Mouse (Mus musculus) stomach, postnatal 0 days (tissue): ENCODE results near the gene Sipa1l1. TPM values are rescaled to one million over a fixed set of nuclear protein-coding genes. Genes with fewer than 3 reads are reported as not detected.

Experiments used
- ATAC-seq: fragments of 200-750 bp; cut with Nextera tagmentation; 2 replicates; pipeline ENCODE4 v1.8.0; 2017; ENCODE audit not compliant: low FRiP score, low TSS enrichment
- DNase-seq: peaks from one replicate; pipeline ENCODE4 v3.0.0-alpha.2; 2016; ENCODE audit warnings: low spot score
- H3K27ac ChIP-seq: fragments of 300-500 bp; sonication (generic); replicated peaks from 2 replicates; pipeline ENCODE4 v1.5.1; 2014; ENCODE audit warnings: mild to moderate bottlenecking, control low read depth
- H3K27me3 ChIP-seq: fragments of 300-500 bp; sonication (generic); 2 replicates; pipeline ENCODE4 v1.6.1; 2014; ENCODE audit warnings: low read length; ENCODE audit not compliant: control insufficient read depth, insufficient read depth
- H3K36me3 ChIP-seq: fragments of 300-500 bp; sonication (generic); 2 replicates; pipeline ENCODE4 v1.6.1; 2014; ENCODE audit warnings: low read length, mixed read lengths; ENCODE audit not compliant: control insufficient read depth, insufficient read depth
- H3K4me1 ChIP-seq: fragments of 300-500 bp; sonication (generic); replicated peaks from 2 replicates; pipeline ENCODE4 v1.6.1; 2014; ENCODE audit warnings: antibody characterized with exemption; ENCODE audit not compliant: control insufficient read depth, insufficient read depth
- H3K4me2 ChIP-seq: fragments of 300-500 bp; sonication (generic); replicated peaks from 2 replicates; pipeline ENCODE4 v1.6.1; 2014; ENCODE audit warnings: low read depth, mild to moderate bottlenecking, control low read depth, moderate library complexity
- H3K4me3 ChIP-seq: fragments of 300-500 bp; sonication (generic); 2 replicates; pipeline ENCODE4 v1.5.1; 2014; ENCODE audit warnings: low read depth, low read length, control low read depth
- H3K9ac ChIP-seq: fragments of 300-500 bp; sonication (generic); 2 replicates; pipeline ENCODE4 v1.6.1; 2014; ENCODE audit warnings: mild to moderate bottlenecking, low read length, control low read depth, mixed read lengths
- H3K9me3 ChIP-seq: fragments of 300-500 bp; sonication (generic); 2 replicates; pipeline ENCODE4 v1.6.1; 2016; ENCODE audit warnings: low read length; ENCODE audit not compliant: control insufficient read depth
- CTCF ChIP-seq: IDR thresholded peaks from 2 replicates; pipeline ENCODE4 v1.5.1; 2016; ENCODE audit warnings: antibody characterized with exemption, low read depth, mild to moderate bottlenecking, moderate library complexity
- EP300 ChIP-seq: optimal IDR thresholded peaks from 2 replicates; pipeline ENCODE3; 2016; ENCODE audit warnings: antibody characterized with exemption
- WGBS: fragments of 180-500 bp; shearing (Covaris S2); extraction: QIAGEN DNeasy Blood & Tissue Kit; methylation state at CpG from one replicate; pipeline ENCODE4 v1.1.7; 2014; 5-methylcytosine and 5-hydroxymethylcytosine counted together
- polyA plus RNA-seq: library from polyadenylated mRNA; unstranded; fragments of >200 nt; fragmentation: Nextera tagmentation; extraction: Ambion mirVana; gene quantifications from 2 replicates; pipeline ENCODE4 v1.2.1, GENCODE M21; 2015

Gene Sipa1l1
- polyA plus RNA-seq, 1 experiment from 2014 or later, result 9.2 TPM

- no peak for DNase-seq
Observed at GRCm38 (mm10) chr12:82186740-82187139, 17.6 kb downstream of the Sipa1l1 start.

GRCm38 (mm10) chr12:82187178-82187839 is 18.2 kb downstream of the Sipa1l1 start:
- peak; percentile 34 for DNase-seq
- H3K27ac ChIP-seq, result peak overlapping the region; percentile 83; the same call in 1 of the 2 replicates
- no peak overlapping the region for H3K4me2 ChIP-seq
- H3K9me3 ChIP-seq, result no peaks in the 10 kb centered on the region
- no peak overlapping the region for H3K9ac ChIP-seq
- H3K4me3 ChIP-seq, result no peak overlapping the region
- WGBS, result 48% methylated on average over 7 of the region's 7 CpGs
- no peak for TF ChIP-seq EP300
- no peak for TF ChIP-seq CTCF
- peak; percentile 61; the same call in 1 of the 2 replicates for ATAC-seq
- peaks cover 21% of the 10 kb centered on the region for H3K4me1 ChIP-seq
- no peaks in the 10 kb centered on the region for H3K27me3 ChIP-seq
- no peaks in the 10 kb centered on the region for H3K36me3 ChIP-seq

More at GRCm38 (mm10) chr12:82186740-82187139, 17.6 kb downstream of the Sipa1l1 start:
- Histone ChIP-seq H3K27ac (no peak overlapping the region), H3K36me3 (0 out of 2 replicates have a peak, but pooled peaks cover 2% of the 10 kb centered on the region), H3K4me2 (no peak overlapping the region), H3K4me3 (no peak overlapping the region), H3K4me1 (peaks cover 21% of the 10 kb centered on the region), H3K9me3 (no peaks in the 10 kb centered on the region), H3K9ac (no peak overlapping the region), H3K27me3 (no peaks in the 10 kb centered on the region)
- 57% methylated on average over 3 of the region's 3 CpGs for WGBS
- TF ChIP-seq EP300 (no peak), CTCF (no peak)
- no peak for ATAC-seq

- Histone ChIP-seq H3K9me3 (no peaks in the 10 kb centered on the region), H3K9ac (no peak overlapping the region), H3K27ac (peak overlapping the region; percentile 83), H3K27me3 (no peaks in the 10 kb centered on the region), H3K36me3 (no peaks in the 10 kb centered on the region), H3K4me3 (no peak overlapping the region), H3K4me2 (no peak overlapping the region), H3K4me1 (peaks cover 21% of the 10 kb centered on the region)
- peak; percentile 50 for TF ChIP-seq CTCF
- no peak for TF ChIP-seq EP300
- peak; percentile 55 for ATAC-seq
- DNase-seq, result peak; percentile 13
- 44% methylated on average over 9 of the region's 9 CpGs for WGBS
Observed at GRCm38 (mm10) chr12:82188321-82189075, 19.4 kb downstream of the Sipa1l1 start.

GRCm38 (mm10) chr12:82189076-82189675 is 20.1 kb downstream of the Sipa1l1 start:
- no peaks in the 10 kb centered on the region for H3K9me3 ChIP-seq
- ATAC-seq, result peak; percentile 36; the same call in 1 of the 2 replicates
- no peak overlapping the region for H3K4me3 ChIP-seq
- H3K27ac ChIP-seq, result peak overlapping the region; percentile 83
- DNase-seq, result peak; percentile 19
- no peaks in the 10 kb centered on the region for H3K36me3 ChIP-seq
- H3K27me3 ChIP-seq, result no peaks in the 10 kb centered on the region
- 13% methylated on average over 6 of the region's 6 CpGs for WGBS
- peaks cover 21% of the 10 kb centered on the region for H3K4me1 ChIP-seq
- no peak overlapping the region for H3K9ac ChIP-seq
- TF ChIP-seq CTCF, result no peak
- TF ChIP-seq EP300, result no peak
- peak overlapping the region; percentile 43 for H3K4me2 ChIP-seq

GRCm38 (mm10) chr12:82189715-82190581 is 20.8 kb downstream of the Sipa1l1 start:
- Histone ChIP-seq H3K27me3 (no peaks in the 10 kb centered on the region), H3K27ac (peak overlapping the region; percentile 35; the same call in 1 of the 2 replicates), H3K4me2 (peak overlapping the region; percentile 43), H3K9me3 (no peaks in the 10 kb centered on the region), H3K4me1 (peaks cover 21% of the 10 kb centered on the region), H3K9ac (no peak overlapping the region; the same call in 1 of the 2 replicates), H3K4me3 (0 out of 2 replicates have a peak overlapping the region, but pooled peaks have one; percentile 10), H3K36me3 (no peaks in the 10 kb centered on the region)
- 37% methylated on average over 16 of the region's 16 CpGs for WGBS
- no peak for ATAC-seq
- no peak for TF ChIP-seq EP300
- no peak for TF ChIP-seq CTCF
- peak; percentile 58 for DNase-seq
